Mouse (Mus musculus) granulocyte monocyte progenitor cell, adult 5-6 weeks (primary cell): ENCODE measurements around the gene Dab2. TPM values are rescaled to one million over a fixed set of nuclear protein-coding genes. Genes with fewer than 3 reads are reported as not detected.

ENCODE experiments used
- ATAC-seq: replicated peaks from 2 replicates; pipeline ENCODE4 v1.8.0; 2016; ENCODE audit warnings: mild to moderate bottlenecking, moderate TSS enrichment, inconsistent platforms; ENCODE audit not compliant: poor library complexity, severe bottlenecking
- total RNA-seq, 2 experiments: library from RNA; stranded (forward) in 1 of 2; stranded (reverse) in 1 of 2; fragments of 200-712, 200-1000 nt in 1 of 2; fragments of >200 nt in 1 of 2; fragmentation: Nextera tagmentation in 1 of 2; gene quantifications; 2 replicates each; pipeline ENCODE4 v1.2.3; 2014 to 2017

Dab2 gene
- total RNA-seq, 2 experiments from 2014 or later = 1.1 to 1.7 TPM

GRCm38 (mm10) chr15:6388631-6389030, 89.0 kb downstream of the Dab2 start:
- ATAC-seq = no peak

- ATAC-seq = no peak
These were observed 90.5 kb downstream of the Dab2 start for GRCm38 (mm10) chr15:6390106-6390505.

GRCm38 (mm10) chr15:6390657-6391056, 91.1 kb downstream of the Dab2 start:
- ATAC-seq = peak; percentile 16; the same call in 1 of the 2 replicates

- no peak for ATAC-seq
These were observed 92.3 kb downstream of the Dab2 start for GRCm38 (mm10) chr15:6391886-6392285.

- no peak for ATAC-seq
These were observed 94.0 kb downstream of the Dab2 start for GRCm38 (mm10) chr15:6393624-6394023.

- ATAC-seq = no peak
These were observed 98.6 kb downstream of the Dab2 start for GRCm38 (mm10) chr15:6398211-6398610.

- no peak for ATAC-seq
These were observed 99.3 kb downstream of the Dab2 start for GRCm38 (mm10) chr15:6398881-6399280.

GRCm38 (mm10) chr15:6400115-6400514, 100.5 kb downstream of the Dab2 start:
- ATAC-seq = no peak

- ATAC-seq = no peak
These were observed 102.8 kb downstream of the Dab2 start for GRCm38 (mm10) chr15:6402433-6402832.

GRCm38 (mm10) chr15:6404172-6404571, 104.6 kb downstream of the Dab2 start:
- peak; percentile 37 for ATAC-seq

- no peak for ATAC-seq
These were observed 107.2 kb downstream of the Dab2 start for GRCm38 (mm10) chr15:6406771-6407170.

GRCm38 (mm10) chr15:6409031-6409430, 109.4 kb downstream of the Dab2 start:
- no peak for ATAC-seq

GRCm38 (mm10) chr15:6410161-6410560, 110.6 kb downstream of the Dab2 start:
- no peak for ATAC-seq

GRCm38 (mm10) chr15:6411334-6411733, 111.7 kb downstream of the Dab2 start:
- peak; percentile 96 for ATAC-seq

GRCm38 (mm10) chr15:6415317-6415716, 115.7 kb downstream of the Dab2 start:
- peak; percentile 57 for ATAC-seq

- ATAC-seq = no peak
These were observed 132.2 kb downstream of the Dab2 start for GRCm38 (mm10) chr15:6431777-6432176.

GRCm38 (mm10) chr15:6432411-6432810, 132.8 kb downstream of the Dab2 start:
- ATAC-seq = no peak

GRCm38 (mm10) chr15:6435281-6435680, 135.7 kb downstream of the Dab2 start:
- ATAC-seq = no peak

GRCm38 (mm10) chr15:6435773-6436172, 136.2 kb downstream of the Dab2 start:
- peak; percentile 80 for ATAC-seq

- ATAC-seq = no peak
These were observed 139.1 kb downstream of the Dab2 start for GRCm38 (mm10) chr15:6438685-6439084.

- ATAC-seq = no peak
These were observed 144.9 kb downstream of the Dab2 start for GRCm38 (mm10) chr15:6444452-6444851.

GRCm38 (mm10) chr15:6445135-6445534, 145.5 kb downstream of the Dab2 start, which contains the start of gene C9:
Gene C9 (plus strand): TSS chr15:6445327.
- no peak for ATAC-seq

- ATAC-seq = no peak
These were observed 146.6 kb downstream of the Dab2 start for GRCm38 (mm10) chr15:6446181-6446580.
